Mouse (Mus musculus): Measurements from ENCODE around the gene Olfr74. TPM values are rescaled to one million over a fixed set of nuclear protein-coding genes. Genes with fewer than 3 reads are reported as not detected.
"Not testable (repeated sequence)": the region's sequence is repeated elsewhere in the genome, so short reads cannot be mapped to it uniquely, and the experiment has no call there.

Gene Olfr74
- polyA plus RNA-seq (2011; ENCODE audit: insufficient read length, low read depth, missing spikeins): not detected in 2 replicates

DNA sequence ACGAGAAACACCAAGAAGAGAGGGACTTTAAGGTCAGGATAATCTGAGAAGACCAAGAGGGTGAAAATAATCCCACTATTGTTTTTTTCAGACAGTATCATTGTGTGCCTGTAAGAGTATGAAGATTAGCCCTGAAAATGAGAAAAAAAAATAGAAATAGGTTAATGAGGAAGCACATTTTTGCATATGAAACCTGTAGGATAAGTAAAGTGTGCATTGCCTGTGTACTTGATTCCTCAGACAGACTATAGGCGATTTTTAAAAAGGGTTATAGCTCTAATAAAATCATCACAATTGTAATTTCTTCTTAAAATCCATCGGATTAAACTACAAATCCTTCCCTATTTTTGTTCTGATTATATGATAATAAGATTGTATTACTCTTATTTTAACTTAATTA is at the start of gene Olfr74:
Gene Olfr74 (minus strand): TSS at position 101 of the 400 bp plus-strand sequence.
- no peak within 1 kb of the TSS for H3K27ac ChIP-seq (ENCODE audit: insufficient read depth, low read length)
- H3K4me1 ChIP-seq (ENCODE audit: control insufficient read depth, insufficient read depth, low read length): no peaks in the 10 kb centered on the region
- TF ChIP-seq CTCF (IDR thresholded peaks at IDR 0.05; ENCODE audit: borderline replicate concordance, insufficient read depth, low read length) (no peak), POLR2A (IDR thresholded peaks at IDR 0.05; ENCODE audit: low read depth, low read length) (no peak)
- no peak within 1 kb of the TSS for H3K4me3 ChIP-seq (ENCODE audit: insufficient read depth, low read length)

- not testable (repeated sequence) for H3K4me1 ChIP-seq (ENCODE audit: control insufficient read depth, insufficient read depth, low read length); H3K4me3 ChIP-seq (ENCODE audit: insufficient read depth, low read length); H3K27ac ChIP-seq (ENCODE audit: insufficient read depth, low read length)
Measured at GRCm38 (mm10) chr2:88022474-88022873, 48.0 kb upstream of the Olfr74 start, which contains the start of gene Olfr1161. Gene Olfr1161 (plus strand): TSS chr2:88022774.

DNA sequence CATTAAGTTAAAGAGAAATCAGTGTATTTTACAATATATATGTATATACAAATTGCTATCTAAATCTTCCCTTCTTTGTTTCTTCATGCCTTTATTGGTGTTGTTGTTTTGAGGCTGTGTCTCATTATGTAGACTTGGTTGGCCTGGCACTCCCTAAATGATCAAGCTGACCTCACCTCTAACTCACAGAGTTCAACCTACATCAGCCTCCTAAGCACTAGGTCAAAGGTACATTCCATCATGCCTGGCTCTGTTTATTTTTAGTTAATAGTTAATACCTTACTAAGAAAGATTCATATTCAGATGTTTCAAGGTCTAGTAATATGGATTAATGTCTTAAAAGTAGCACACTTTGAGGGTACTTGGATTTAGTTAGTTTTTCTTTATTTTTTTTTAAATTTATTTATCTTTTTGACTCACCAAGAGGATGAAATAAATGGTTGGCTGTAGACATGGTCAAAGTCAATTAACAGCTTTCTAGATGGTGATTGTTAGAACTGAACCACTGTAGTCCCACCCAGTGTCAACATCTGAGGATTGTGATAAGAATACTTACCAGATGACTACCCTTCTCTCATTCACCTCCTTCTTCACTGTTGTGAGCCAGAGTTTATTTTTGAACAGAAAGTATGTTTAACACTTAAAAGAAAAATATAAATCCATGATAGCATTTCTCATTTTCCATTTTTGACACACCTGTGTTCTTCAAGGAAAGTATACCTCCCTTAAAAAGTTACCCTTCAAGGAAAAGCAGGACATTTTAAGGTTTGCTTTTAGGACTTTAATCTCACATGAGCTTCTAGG is 33.3 kb upstream of the Olfr74 start, which contains the start of gene Olfr1160:
Gene Olfr1160 (minus strand): TSS at position 754 of the 804 bp plus-strand sequence.
- Histone ChIP-seq H3K4me3 (ENCODE audit: insufficient read depth, low read length) (no peak within 1 kb of the TSS), H3K27ac (ENCODE audit: insufficient read depth, low read length) (no peak within 1 kb of the TSS), H3K4me1 (ENCODE audit: control insufficient read depth, insufficient read depth, low read length) (no peaks in the 10 kb centered on the region)
- TF ChIP-seq POLR2A (IDR thresholded peaks at IDR 0.05; ENCODE audit: low read depth, low read length): no peak
- no peak for TF ChIP-seq CTCF (IDR thresholded peaks at IDR 0.05; ENCODE audit: borderline replicate concordance, insufficient read depth, low read length)

DNA sequence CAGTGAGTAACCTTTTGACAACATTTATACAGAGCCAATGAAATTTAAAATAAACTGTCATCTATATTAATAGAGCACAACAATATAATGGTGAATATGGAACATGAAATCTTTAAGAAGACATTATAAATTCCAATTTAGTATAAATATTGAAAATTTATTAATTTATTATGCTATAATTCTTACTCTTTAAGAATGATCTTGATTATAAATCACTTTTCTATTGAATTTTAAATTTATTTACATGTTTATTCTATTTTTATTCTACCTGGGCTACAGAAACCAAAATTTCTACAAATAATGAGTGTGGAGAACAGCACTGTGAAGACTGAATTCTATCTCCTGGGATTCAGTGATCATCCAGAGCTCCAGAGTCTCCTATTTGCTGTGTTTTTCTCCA is 15.3 kb upstream of the Olfr74 start, which contains the start of gene Olfr1158:
Gene Olfr1158 (plus strand): TSS at position 301 of the 400 bp plus-strand sequence.
- H3K27ac ChIP-seq (ENCODE audit: insufficient read depth, low read length): no peak within 1 kb of the TSS
- TF ChIP-seq POLR2A (IDR thresholded peaks at IDR 0.05; ENCODE audit: low read depth, low read length) (no peak), CTCF (IDR thresholded peaks at IDR 0.05; ENCODE audit: borderline replicate concordance, insufficient read depth, low read length) (no peak)
- H3K4me3 ChIP-seq (ENCODE audit: insufficient read depth, low read length): no peak within 1 kb of the TSS
- no peaks in the 10 kb centered on the region for H3K4me1 ChIP-seq (ENCODE audit: control insufficient read depth, insufficient read depth, low read length)

DNA sequence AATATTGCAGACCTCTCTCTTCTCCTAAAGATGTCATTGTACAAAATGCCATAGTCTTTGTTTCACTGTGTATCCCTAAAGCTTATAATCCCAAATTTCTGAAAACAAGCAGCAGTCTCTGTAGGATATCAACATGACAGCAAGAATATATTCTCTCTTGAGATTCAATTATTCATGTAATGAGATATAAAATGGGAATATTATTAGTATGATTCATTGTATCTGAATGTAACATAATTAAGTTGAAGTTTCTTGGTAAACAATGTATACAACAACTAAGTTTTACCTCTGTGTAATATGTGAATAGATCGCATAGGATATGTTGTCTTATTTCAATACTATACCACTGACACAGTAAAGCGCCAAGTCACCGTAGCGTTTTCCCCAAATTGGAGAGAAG is 6.3 kb downstream of the Olfr74 start, which contains the start of gene Olfr1157:
Gene Olfr1157 (minus strand): TSS at position 101 of the 400 bp plus-strand sequence.
- TF ChIP-seq POLR2A (IDR thresholded peaks at IDR 0.05; ENCODE audit: low read depth, low read length) (no peak), CTCF (IDR thresholded peaks at IDR 0.05; ENCODE audit: borderline replicate concordance, insufficient read depth, low read length) (no peak)
- Histone ChIP-seq H3K4me3 (ENCODE audit: insufficient read depth, low read length) (no peak within 1 kb of the TSS), H3K4me1 (ENCODE audit: control insufficient read depth, insufficient read depth, low read length) (no peaks in the 10 kb centered on the region), H3K27ac (ENCODE audit: insufficient read depth, low read length) (no peak within 1 kb of the TSS)

DNA sequence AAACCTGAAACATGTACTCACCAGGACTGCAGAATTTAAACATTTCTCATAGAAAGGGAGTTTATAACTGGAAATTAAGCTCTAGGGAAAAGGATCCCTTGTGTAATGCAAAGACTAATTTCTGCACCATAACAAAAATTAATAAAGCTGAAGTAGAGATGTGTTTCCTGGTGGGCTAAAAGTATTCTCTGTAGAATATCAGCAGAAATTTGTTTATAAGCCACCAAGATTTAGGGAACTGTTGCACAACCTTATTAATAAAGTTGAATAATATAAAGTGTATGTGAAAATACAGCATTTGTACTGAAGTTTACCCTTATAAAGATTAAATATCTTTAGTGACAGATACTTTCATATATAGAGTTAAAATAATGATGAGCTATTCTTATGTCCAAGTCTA is 21.5 kb downstream of the Olfr74 start, which contains the start of gene Olfr1156:
Gene Olfr1156 (minus strand): TSS at position 101 of the 400 bp plus-strand sequence.
- Histone ChIP-seq H3K4me1 (ENCODE audit: control insufficient read depth, insufficient read depth, low read length) (no peaks in the 10 kb centered on the region), H3K4me3 (ENCODE audit: insufficient read depth, low read length) (no peak within 1 kb of the TSS), H3K27ac (ENCODE audit: insufficient read depth, low read length) (no peak within 1 kb of the TSS)
- TF ChIP-seq CTCF (IDR thresholded peaks at IDR 0.05; ENCODE audit: borderline replicate concordance, insufficient read depth, low read length) (no peak), POLR2A (IDR thresholded peaks at IDR 0.05; ENCODE audit: low read depth, low read length) (no peak)

DNA sequence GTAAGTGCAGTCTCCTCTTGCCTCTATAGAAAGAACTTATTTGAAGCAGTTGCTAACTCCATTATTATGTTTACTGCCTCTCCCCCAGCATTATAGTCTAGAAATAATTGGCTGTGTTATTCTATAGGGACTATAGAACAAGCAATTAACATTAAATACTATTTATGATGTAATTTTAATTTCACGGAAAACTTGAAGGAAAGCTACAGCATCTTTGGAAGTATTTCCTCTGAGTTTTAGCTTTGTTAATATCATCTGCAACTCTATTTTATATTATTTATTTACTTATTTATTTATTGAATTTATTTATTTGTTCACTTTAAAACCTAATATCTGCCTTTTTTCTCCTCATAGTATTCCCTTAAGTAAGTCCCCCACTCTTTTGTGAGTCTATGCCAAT is 29.4 kb downstream of the Olfr74 start, which contains the start of gene Olfr1155:
Gene Olfr1155 (minus strand): TSS at position 101 of the 400 bp plus-strand sequence.
- no peak for TF ChIP-seq CTCF (IDR thresholded peaks at IDR 0.05; ENCODE audit: borderline replicate concordance, insufficient read depth, low read length)
- no peak for TF ChIP-seq POLR2A (IDR thresholded peaks at IDR 0.05; ENCODE audit: low read depth, low read length)
- Histone ChIP-seq H3K4me1 (ENCODE audit: control insufficient read depth, insufficient read depth, low read length) (no peaks in the 10 kb centered on the region), H3K4me3 (ENCODE audit: insufficient read depth, low read length) (no peak within 1 kb of the TSS), H3K27ac (ENCODE audit: insufficient read depth, low read length) (no peak within 1 kb of the TSS)

Other genes starting within 250 kb of the Olfr74 start
- gene Olfr1138, start 234.7 kb downstream of the Olfr74 start, polyA plus RNA-seq (2011; ENCODE audit: insufficient read length, low read depth, missing spikeins): not detected in 2 replicates
- gene Olfr1140, start 230.9 kb downstream of the Olfr74 start, polyA plus RNA-seq (2011; ENCODE audit: insufficient read length, low read depth, missing spikeins): not detected in 2 replicates
- not detected in 2 replicates for gene Olfr1141, start 220.7 kb downstream of the Olfr74 start, polyA plus RNA-seq (2011; ENCODE audit: insufficient read length, low read depth, missing spikeins)
- gene Olfr152, start 195.2 kb downstream of the Olfr74 start, polyA plus RNA-seq (2011; ENCODE audit: insufficient read length, low read depth, missing spikeins): not detected in 2 replicates
- not detected in 2 replicates for gene Olfr1143, start 174.1 kb downstream of the Olfr74 start, polyA plus RNA-seq (2011; ENCODE audit: insufficient read length, low read depth, missing spikeins)
- gene Olfr1145, start 164.8 kb downstream of the Olfr74 start, polyA plus RNA-seq (2011; ENCODE audit: insufficient read length, low read depth, missing spikeins): not detected in 2 replicates
- not detected in 2 replicates for gene Olfr1148, start 144.1 kb downstream of the Olfr74 start, polyA plus RNA-seq (2011; ENCODE audit: insufficient read length, low read depth, missing spikeins)
- gene Olfr1150-ps1, start 130.7 kb downstream of the Olfr74 start, polyA plus RNA-seq (2011; ENCODE audit: insufficient read length, low read depth, missing spikeins): not detected in 2 replicates
- gene Olfr1151, start 118.8 kb downstream of the Olfr74 start, polyA plus RNA-seq (2011; ENCODE audit: insufficient read length, low read depth, missing spikeins): not detected in 2 replicates
- 0.09 TPM in 1 of 2 replicates, not detected in the other for gene Olfr1152, start 108.2 kb downstream of the Olfr74 start, polyA plus RNA-seq (2011; ENCODE audit: insufficient read length, low read depth, missing spikeins)
- not detected in 2 replicates for gene Olfr1153, start 79.7 kb downstream of the Olfr74 start, polyA plus RNA-seq (2011; ENCODE audit: insufficient read length, low read depth, missing spikeins)
- gene Olfr1154, start 69.5 kb downstream of the Olfr74 start, polyA plus RNA-seq (2011; ENCODE audit: insufficient read length, low read depth, missing spikeins): not detected in 2 replicates
- not detected in 2 replicates for gene Olfr1155, start 29.5 kb downstream of the Olfr74 start, polyA plus RNA-seq (2011; ENCODE audit: insufficient read length, low read depth, missing spikeins)
- not detected in 2 replicates for gene Olfr1156, start 21.6 kb downstream of the Olfr74 start, polyA plus RNA-seq (2011; ENCODE audit: insufficient read length, low read depth, missing spikeins)
- gene Olfr1157, start 6.4 kb downstream of the Olfr74 start, polyA plus RNA-seq (2011; ENCODE audit: insufficient read length, low read depth, missing spikeins): not detected in 2 replicates
- gene Olfr1158, start 15.4 kb upstream of the Olfr74 start, polyA plus RNA-seq (2011; ENCODE audit: insufficient read length, low read depth, missing spikeins): not detected in 2 replicates
- gene Olfr1160, start 33.6 kb upstream of the Olfr74 start, polyA plus RNA-seq (2011; ENCODE audit: insufficient read length, low read depth, missing spikeins): not detected in 2 replicates
- gene Olfr1161, start 48.1 kb upstream of the Olfr74 start, polyA plus RNA-seq (2011; ENCODE audit: insufficient read length, low read depth, missing spikeins): not detected in 2 replicates
- not detected in 2 replicates for gene Olfr73, start 63.0 kb upstream of the Olfr74 start, polyA plus RNA-seq (2011; ENCODE audit: insufficient read length, low read depth, missing spikeins)
- gene Olfr1162, start 76.5 kb upstream of the Olfr74 start, polyA plus RNA-seq (2011; ENCODE audit: insufficient read length, low read depth, missing spikeins): not detected in 2 replicates
- gene Olfr1163, start 97.2 kb upstream of the Olfr74 start, polyA plus RNA-seq (2011; ENCODE audit: insufficient read length, low read depth, missing spikeins): not detected in 2 replicates
- not detected in 2 replicates for gene Olfr1164, start 119.3 kb upstream of the Olfr74 start, polyA plus RNA-seq (2011; ENCODE audit: insufficient read length, low read depth, missing spikeins)
- not detected in 2 replicates for gene Olfr1166, start 153.6 kb upstream of the Olfr74 start, polyA plus RNA-seq (2011; ENCODE audit: insufficient read length, low read depth, missing spikeins)
- not detected in 2 replicates for gene Olfr1167, start 180.5 kb upstream of the Olfr74 start, polyA plus RNA-seq (2011; ENCODE audit: insufficient read length, low read depth, missing spikeins)
- gene Olfr1168, start 207.2 kb upstream of the Olfr74 start, polyA plus RNA-seq (2011; ENCODE audit: insufficient read length, low read depth, missing spikeins): not detected in 2 replicates

Measured in embryonic fibroblast, embryonic 13.5 days (primary cell).